Mouse (Mus musculus): ENCODE data around the gene F12.

F12 gene

GRCm38 (mm10) chr13:55426613-55427012, at the start of gene F12:
F12 (minus strand) TSS chr13:55426793.
- no peak for DNase-seq (ENCODE audit: low read depth, low spot score)

- DNase-seq (ENCODE audit: low read depth, low spot score) = no peak
These were observed 49.7 kb upstream of the F12 start for GRCm38 (mm10) chr13:55476256-55476655.

- DNase-seq (ENCODE audit: low read depth, low spot score) = no peak
These were observed 49.2 kb upstream of the F12 start for GRCm38 (mm10) chr13:55475750-55476149.

GRCm38 (mm10) chr13:55474621-55475069, 48.1 kb upstream of the F12 start:
- DNase-seq (ENCODE audit: low read depth, low spot score) = peak; percentile 43

- no peak for DNase-seq (ENCODE audit: low read depth, low spot score)
These were observed 47.4 kb upstream of the F12 start for GRCm38 (mm10) chr13:55473961-55474360.

- DNase-seq (ENCODE audit: low read depth, low spot score) = peak; percentile 61
These were observed 46.7 kb upstream of the F12 start for GRCm38 (mm10) chr13:55473076-55473831.

GRCm38 (mm10) chr13:55472132-55473022, 45.8 kb upstream of the F12 start:
- peak; percentile 77 for DNase-seq (ENCODE audit: low read depth, low spot score)

GRCm38 (mm10) chr13:55471819-55472131, 45.2 kb upstream of the F12 start:
- DNase-seq (ENCODE audit: low read depth, low spot score) = no peak

- peak; percentile 91 for DNase-seq (ENCODE audit: low read depth, low spot score)
These were observed 44.7 kb upstream of the F12 start for GRCm38 (mm10) chr13:55471156-55471818.

GRCm38 (mm10) chr13:55470372-55470771, 43.8 kb upstream of the F12 start:
- no peak for DNase-seq (ENCODE audit: low read depth, low spot score)

- DNase-seq (ENCODE audit: low read depth, low spot score) = no peak
These were observed 42.4 kb upstream of the F12 start for GRCm38 (mm10) chr13:55468851-55469560.

- no peak for DNase-seq (ENCODE audit: low read depth, low spot score)
These were observed 39.3 kb upstream of the F12 start for GRCm38 (mm10) chr13:55465830-55466440.

- no peak for DNase-seq (ENCODE audit: low read depth, low spot score)
These were observed 38.6 kb upstream of the F12 start for GRCm38 (mm10) chr13:55465184-55465583.

- peak; percentile 71 for DNase-seq (ENCODE audit: low read depth, low spot score)
These were observed 37.7 kb upstream of the F12 start, which contains the start of gene Prr7 for GRCm38 (mm10) chr13:55464027-55464884. Prr7 (plus strand) TSS chr13:55464267.

- no peak for DNase-seq (ENCODE audit: low read depth, low spot score)
These were observed 36.9 kb upstream of the F12 start for GRCm38 (mm10) chr13:55463399-55464026.

- DNase-seq (ENCODE audit: low read depth, low spot score) = no peak
These were observed 36.4 kb upstream of the F12 start for GRCm38 (mm10) chr13:55462965-55463364.

- no peak for DNase-seq (ENCODE audit: low read depth, low spot score)
These were observed 25.4 kb upstream of the F12 start for GRCm38 (mm10) chr13:55451785-55452549.

GRCm38 (mm10) chr13:55451296-55451695, 24.7 kb upstream of the F12 start:
- DNase-seq (ENCODE audit: low read depth, low spot score) = no peak

- no peak for DNase-seq (ENCODE audit: low read depth, low spot score)
These were observed 24.0 kb upstream of the F12 start for GRCm38 (mm10) chr13:55450511-55450980.
